Mouse (Mus musculus): ENCODE results near the gene Mrps27.

The Mrps27 gene

DNA sequence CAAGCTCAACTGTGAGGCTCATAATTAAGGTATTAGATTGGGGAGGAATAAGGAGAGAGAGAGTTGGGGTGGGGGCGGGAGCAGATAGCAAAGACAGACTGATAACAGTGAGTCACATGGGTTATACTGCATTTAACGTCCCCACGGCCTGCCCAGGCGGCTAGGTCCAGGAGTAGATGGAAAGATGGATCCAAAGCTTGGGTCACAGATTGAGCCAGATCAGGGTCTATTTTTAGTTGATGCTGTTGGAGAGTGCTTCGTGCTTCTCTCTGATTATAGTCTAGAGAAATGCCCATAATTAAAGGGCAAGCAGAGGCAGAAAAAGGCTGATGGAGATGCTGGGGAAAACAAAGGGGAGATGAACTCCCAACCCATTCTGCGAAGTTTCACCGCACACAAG is 110.4 kb downstream of the Mrps27 start:
- in situ Hi-C loops (cut with MboI; ENCODE audit: unreplicated experiment in 2 of 2): no loop called here

DNA sequence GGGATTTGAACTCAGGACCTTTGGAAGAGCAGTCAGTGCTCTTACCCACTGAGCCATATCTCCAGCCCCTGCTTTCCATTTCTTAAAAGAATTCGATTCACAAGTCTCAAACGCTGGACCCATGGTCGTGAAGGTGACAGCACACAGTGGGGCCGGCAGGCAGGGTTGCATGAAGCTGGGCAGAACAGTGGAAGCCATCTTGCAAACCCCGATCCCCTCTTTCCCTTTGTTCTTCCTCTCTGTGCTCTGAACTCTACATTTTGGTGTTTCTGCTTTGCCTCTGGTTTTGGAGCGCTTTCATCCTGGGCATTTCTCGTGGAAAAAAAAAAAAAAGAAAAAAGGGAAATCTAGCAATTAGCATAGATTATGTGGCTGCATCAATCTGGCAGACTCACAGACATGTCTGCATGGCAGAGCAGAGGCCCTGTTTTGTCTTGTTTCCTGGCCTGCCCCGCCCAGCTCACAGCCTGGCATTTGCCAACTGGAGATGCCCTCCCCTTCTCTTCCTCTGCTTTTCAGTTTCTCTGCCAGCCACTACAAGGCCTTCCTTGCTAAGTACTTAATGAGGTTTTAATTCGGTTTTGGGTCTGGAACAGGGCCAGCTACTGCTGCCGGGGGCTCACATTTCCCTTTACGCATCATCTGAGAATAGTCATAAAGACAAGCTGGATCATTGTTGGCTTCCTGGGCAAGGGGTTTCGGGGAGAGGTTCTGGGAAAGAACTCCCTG is 114.2 kb downstream of the Mrps27 start:
- in situ Hi-C loops (cut with MboI; ENCODE audit: unreplicated experiment in 2 of 2): no loop called here

DNA sequence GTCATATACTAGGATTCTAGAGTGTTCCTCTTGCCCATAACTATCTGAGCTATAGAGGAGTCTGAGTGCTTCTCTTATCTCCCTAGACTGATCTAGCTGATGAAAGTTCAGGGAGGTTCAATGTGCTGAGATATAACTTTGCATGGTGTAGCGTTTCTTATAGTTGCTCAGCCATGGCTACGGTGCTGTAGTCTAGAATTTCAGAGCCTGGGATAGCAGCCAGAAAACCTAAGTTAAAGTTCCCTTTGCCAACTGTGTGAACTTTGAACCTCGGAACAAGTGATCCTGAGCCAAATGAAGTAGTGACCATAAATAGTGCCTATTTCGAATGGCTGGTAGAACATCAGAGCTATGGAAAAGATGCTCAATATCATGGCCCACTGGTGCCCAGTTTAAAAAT is 115.0 kb downstream of the Mrps27 start:
- in situ Hi-C loops (cut with MboI; ENCODE audit: unreplicated experiment in 2 of 2): no loop called here

DNA sequence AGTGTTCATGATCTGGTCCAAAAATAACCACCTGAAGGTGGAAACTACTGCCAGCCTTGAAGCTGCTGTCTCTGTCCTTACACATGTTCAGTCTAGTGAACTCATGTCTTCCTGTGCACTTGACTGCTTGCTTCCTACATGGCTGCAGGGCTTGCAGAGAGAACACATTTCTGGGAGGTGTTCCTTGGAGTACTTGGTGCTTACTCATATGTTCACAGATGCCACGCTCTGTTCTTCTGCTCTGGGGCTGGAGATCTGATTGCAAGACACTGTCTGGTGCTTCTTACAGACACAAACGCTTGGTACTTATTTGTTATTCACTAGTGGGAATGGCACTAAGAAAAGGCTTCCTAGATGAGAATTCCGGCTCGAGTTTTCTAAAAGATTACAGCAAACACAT is 117.3 kb downstream of the Mrps27 start:
- in situ Hi-C loops (cut with MboI; ENCODE audit: unreplicated experiment in 2 of 2): no loop called here

DNA sequence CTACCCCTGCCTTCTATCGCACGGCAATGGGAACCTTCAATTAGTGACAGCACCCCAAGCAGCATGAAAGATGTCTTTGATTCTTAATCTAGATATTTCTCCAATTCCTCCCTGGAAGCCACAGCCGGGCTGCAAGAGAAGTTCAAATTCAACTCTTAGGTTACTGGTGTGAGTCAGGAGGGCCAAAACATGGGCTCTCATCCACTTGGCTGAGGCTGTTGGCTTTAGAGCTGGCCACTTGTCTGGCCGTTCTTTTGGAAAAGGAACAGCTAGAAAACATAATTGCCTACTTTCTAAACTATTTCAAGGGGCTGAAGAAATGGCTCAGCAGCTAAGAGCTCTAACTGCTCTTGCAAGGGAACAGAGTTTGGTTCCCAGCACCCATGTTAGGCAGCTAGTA is 120.0 kb downstream of the Mrps27 start:
- in situ Hi-C loops (cut with MboI; ENCODE audit: unreplicated experiment in 2 of 2): no loop called here

Measured in v-Abl transformed pro-B cells (cell line).